ENCODE assay signal across 9 mouse cellular contexts in the genomic region with DNA sequence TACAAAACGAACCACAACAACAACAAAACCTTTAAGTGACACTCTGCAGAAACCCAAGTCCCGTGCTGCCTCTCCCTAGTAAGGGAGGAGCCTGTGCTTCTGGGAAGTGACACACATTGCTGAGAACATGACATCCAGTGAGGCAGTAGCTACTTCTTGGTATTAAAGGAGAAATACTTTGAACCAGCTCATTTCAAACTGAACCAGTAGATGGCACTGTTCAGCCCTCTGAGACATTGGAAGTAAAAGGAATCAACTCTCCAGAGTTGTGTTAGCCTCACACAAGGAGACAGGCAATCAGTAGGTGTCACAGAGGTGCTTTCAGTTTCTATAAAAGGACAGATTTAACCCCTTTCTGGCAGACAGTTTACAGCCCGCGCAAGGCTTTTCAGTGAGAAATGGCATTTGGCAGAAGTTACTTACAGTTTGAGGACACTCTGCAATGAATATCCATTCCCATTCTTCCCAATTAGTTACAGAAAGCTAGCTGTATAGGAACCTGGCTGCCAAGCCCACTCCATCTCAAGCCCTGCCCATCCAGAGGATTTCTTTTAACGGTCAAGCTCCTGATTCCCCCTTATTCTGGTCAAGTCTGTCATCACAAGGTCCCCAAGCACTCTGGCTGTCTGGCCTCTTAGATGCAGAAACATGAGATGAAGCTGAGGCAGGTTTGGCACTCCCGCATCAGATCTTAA. TPM values are rescaled to one million over a fixed set of nuclear protein-coding genes. Genes with fewer than 3 reads are reported as not detected.
DNase-seq lines count a peak whose midpoint lies in the region.
"Had no signal": no experiment of that assay in that cellular context is flagged by ENCODE, and none has a peak within 500 bp of the region (broad histone marks: within the 10 kb centered on the region; RNA-seq: fewer than 3 reads in every experiment).

No protein-coding gene starts in this region.

- peak; percentile 6 for DNase-seq in gastrocnemius, postnatal 10 days
- DNase-seq in gastrocnemius, postnatal 4 days (ENCODE audit: low spot score in 2 of 2) = no peak
- peak; percentile 50 for DNase-seq in MN1 (ENCODE audit: low spot score)
- peak; percentile 19 to 54 for DNase-seq in cerebellum, postnatal 25 days
- DNase-seq in heart, postnatal 36 days = peak; percentile 19 to 23
- DNase-seq in layer of hippocampus, postnatal 10 days (ENCODE audit: low spot score in 2 of 2) = peak; percentile 55 to 63
- peak; percentile 70 for DNase-seq in mesoderm, embryonic 11.5 days (ENCODE audit: low read depth, low spot score)
- DNase-seq in thymus, postnatal 4 days = peak; percentile 6

- intact Hi-C loops in heart, postnatal 36 days (cut with DNase I) = loop anchor here (1.0 to 5.0 kb wide), 2 partner anchors 169 to 329 kb away; no protein-coding TSS in a partner anchor

RNA-seq across cellular contexts. Expression of gene Opn5, which starts 2.0 kb away (rescaled TPM):
- total RNA-seq in gastrocnemius, postnatal 10 days (2021) = not detected
- total RNA-seq in gastrocnemius, postnatal 4 days (2021) = not detected
- not detected for total RNA-seq in heart, postnatal 36 days (2021)
- not detected for total RNA-seq in layer of hippocampus, postnatal 10 days (2021)
- total RNA-seq: G1E had no signal

Comparison
In these comparisons a context has a peak if more than half of its experiments do, and no peak if none do; other contexts are left out.
1. DNase-seq: peak in gastrocnemius, postnatal 10 days (single experiment), MN1 (single experiment), cerebellum, postnatal 25 days (2 of 2), heart, postnatal 36 days (2 of 2), layer of hippocampus, postnatal 10 days (2 of 2), mesoderm, embryonic 11.5 days (single experiment) and thymus, postnatal 4 days (single experiment); none in gastrocnemius, postnatal 4 days (0 of 2).